Mouse (Mus musculus): ENCODE measurements around the gene Ramp1. TPM values are rescaled to one million over a fixed set of nuclear protein-coding genes. Genes with fewer than 3 reads are reported as not detected.

Ramp1 gene
- polyA plus RNA-seq, 1 experiment = 17.6 TPM

DNA sequence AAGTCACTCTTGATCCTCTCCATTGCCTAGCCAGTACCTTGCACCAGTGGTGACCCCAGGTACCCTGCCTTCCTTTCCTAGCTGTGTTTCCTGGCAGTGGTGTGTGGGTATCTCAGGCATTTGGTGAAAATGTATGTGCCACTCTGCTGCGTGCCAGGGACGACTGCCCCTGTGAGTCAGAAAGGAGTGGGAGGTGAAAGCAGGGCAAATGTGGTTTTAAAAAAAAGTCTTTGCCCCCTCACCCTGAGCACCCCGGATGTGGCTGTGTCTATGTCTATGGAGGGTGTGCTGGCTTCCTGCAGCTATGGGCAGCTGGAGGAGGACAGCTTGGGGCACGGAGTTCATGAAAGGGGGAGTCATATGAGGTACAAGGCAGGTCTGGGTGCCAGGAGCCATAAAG lies 13.6 kb downstream of the Ramp1 start:
- WGBS = 85% methylated on average over 4 of the region's 4 CpGs

DNA sequence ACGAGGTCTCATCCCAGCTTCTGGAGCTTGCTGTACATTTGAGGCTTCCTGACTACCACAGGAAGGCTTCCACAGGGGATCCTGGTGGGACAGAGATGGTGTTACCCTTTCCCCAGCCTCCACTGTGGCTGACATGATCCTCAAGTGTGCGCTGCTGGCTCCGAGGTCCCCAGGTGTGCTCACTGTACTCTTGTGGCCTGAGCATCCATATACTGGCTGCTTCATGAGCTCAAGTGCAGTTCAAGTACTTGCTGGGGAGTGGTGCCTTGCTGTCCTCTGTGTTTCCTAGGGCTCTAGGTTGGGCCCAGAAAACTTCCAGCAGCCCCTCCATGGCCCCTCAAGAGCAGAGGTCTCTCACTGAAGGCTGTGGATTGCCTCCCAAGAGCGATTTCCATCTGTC lies 14.1 kb downstream of the Ramp1 start:
- WGBS = 80% methylated on average over 4 of the region's 4 CpGs
- no peak for DNase-seq (ENCODE audit: low read depth, low spot score)

More for the DNA sequence above, 13.6 kb downstream of the Ramp1 start:
- DNase-seq (ENCODE audit: low read depth, low spot score) = no peak

DNA sequence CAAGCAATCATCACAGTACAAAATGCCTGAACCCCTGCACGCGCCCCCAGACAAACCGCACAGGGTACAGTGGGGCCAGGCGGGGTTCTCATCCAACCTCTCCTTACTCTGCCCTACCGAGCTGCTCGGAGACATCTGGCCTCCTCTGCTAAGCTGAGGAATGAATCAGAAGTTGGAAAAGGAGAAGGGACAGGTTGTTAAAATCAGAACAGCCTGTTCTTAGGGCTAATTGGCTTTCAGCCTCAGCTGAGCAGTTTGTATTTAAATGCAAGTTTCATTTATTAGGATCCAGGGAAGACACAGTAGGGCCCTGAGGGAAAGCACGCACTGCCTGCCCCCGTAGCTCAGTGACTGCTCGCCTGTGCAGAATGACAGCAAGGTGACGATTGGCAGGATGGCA lies 20.2 kb downstream of the Ramp1 start:
- WGBS = 85% methylated on average over 10 of the region's 10 CpGs
- DNase-seq (ENCODE audit: low read depth, low spot score) = no peak

DNA sequence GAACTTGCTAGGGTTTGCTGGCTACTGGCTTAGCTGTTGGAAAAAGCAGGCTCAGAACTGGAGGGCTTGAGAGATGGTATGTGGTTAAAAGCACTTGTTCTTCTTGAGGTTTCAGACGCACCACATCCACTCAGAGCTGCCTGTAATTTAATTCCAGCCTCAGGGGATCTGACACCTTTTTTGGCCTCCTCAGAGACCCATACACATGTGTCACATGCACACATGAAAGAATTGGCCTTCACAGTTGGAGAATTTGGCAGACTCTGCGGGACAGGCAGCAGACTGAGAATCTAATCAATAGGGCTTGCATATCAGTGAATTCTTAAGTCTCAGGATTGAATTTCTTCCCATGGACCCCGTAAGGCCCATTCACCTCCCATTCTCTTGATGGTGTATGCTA lies 21.5 kb downstream of the Ramp1 start:
- no peak for DNase-seq (ENCODE audit: low read depth, low spot score)
- 79% methylated on average over 3 of the region's 3 CpGs for WGBS

DNA sequence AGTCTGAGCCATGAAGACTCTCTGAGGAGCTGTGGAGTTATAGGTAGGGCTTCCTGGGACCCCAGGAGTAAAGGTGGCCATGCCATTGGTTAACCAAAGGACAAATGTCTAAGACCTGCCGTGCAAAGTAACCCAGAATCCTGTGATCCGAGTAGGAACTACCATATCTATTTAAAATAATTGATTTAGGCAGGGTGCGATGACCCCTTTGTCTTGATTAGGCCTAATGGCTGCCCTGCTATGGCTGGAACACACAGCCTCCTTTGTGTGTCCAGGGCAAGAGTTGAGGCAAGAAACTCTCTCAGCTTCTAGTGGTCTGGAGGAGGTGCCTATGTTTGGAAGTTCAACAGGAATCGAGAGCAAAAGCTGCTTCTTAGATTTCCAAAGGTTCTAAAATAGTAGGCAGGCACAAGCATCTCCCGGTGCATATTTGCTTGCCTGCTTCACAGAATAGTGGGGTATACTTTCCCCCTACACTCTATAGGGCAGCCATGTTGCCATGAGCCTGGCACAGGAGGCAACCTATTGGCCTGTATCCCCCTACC lies 24.7 kb downstream of the Ramp1 start:
- no peak for DNase-seq (ENCODE audit: low read depth, low spot score)
- WGBS = 88% methylated on average over 5 of the region's 5 CpGs

DNA sequence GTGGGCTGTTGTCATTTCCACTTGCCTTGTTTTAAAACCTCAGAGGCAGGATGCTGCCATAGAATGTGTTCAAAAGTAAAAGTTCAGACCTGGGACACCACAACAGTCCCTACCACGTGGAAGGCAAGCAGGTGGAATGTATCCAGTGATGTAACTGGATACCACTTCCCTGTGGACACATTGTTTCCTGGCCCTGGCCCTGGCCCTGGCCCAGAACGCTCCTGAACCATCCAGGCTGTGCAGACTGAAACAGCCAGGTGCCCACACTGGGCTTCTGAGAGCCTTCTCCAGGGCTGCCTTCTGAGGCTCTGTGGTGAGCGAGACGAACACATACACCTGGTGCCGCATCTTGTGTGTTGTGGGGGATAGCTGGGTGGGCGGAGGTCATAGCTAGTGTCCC lies 26.0 kb downstream of the Ramp1 start:
- 84% methylated on average over 6 of the region's 6 CpGs for WGBS

DNA sequence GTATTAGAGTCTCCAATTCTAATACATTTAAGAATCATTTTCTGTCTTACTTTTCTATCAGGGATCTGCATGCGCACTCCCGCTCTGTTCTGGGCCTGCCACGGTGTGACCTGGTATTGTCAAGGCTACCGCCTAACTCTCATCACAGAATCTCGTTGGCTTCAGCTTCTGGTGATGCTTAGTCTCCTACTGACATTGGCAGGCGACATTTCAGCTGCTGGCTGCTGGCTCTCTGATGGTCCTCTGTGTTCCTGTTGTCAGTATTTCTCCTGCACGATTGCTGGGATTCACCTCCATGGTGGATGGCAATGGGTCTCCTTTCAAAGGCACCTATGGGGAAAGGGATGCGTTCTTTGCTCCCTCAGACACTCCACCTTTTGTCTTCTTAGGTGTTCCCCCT lies 26.7 kb downstream of the Ramp1 start:
- 87% methylated on average over 8 of the region's 8 CpGs for WGBS
- no peak for DNase-seq (ENCODE audit: low read depth, low spot score)

More for the DNA sequence above, 26.0 kb downstream of the Ramp1 start:
- no peak for DNase-seq (ENCODE audit: low read depth, low spot score)

DNA sequence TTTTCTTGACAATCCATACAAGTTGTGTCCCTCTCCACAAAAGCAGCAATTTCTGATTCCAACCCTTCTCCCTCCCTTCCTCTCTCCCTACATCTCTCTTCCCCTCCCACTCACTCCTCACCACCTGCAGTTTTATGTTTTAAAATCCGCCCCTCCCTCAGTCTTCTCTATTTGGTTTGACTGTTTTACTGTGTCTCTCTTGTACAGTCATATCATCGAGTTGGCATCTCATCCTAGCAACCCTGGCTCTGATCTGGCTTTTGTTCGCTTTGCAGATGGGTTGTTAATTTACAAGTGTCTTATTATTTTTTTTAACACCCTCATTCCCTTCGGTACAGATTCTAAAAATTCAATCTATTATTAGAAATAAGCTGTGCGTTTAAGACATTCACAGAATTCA lies 27.3 kb downstream of the Ramp1 start:
- WGBS = 41% methylated on average over 5 of the region's 5 CpGs
- DNase-seq (ENCODE audit: low read depth, low spot score) = no peak

DNA sequence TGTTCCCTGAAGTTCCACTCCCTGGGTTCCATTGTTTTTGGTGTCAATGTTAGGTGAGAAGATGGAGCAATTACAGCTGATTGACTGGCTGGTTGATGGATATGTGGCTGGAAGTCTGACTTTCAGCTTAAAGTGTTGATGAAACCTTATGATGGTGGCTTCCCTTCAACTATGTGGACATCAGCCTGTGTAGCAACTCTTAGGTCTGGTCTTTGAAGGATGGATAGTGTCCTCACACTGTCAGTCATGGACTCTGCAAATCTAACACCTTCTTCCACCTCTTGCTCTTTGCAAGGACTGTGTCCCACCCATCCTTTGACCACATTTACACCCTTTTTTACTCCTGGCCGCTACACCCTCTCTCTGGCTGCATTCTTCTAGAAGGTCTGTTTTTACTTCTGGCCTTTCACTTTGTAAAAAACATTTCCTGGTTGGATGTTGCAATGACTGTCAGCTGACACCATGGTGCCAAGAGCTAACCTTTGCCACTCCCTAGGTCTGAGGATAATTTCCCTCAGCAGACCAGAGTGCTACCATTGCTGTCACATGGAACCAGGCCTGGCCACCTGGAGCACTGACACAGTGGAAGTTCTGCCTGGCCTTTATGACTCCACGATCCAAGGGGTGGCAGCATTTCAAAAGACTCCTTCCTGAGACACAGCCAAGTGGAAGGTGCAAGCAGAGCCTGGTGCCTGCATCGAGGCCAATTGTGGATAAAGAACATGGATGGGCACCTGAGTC lies 27.9 kb downstream of the Ramp1 start:
- peak; percentile 63 for DNase-seq (ENCODE audit: low read depth, low spot score)
- 29% methylated on average over 3 of the region's 3 CpGs for WGBS

DNA sequence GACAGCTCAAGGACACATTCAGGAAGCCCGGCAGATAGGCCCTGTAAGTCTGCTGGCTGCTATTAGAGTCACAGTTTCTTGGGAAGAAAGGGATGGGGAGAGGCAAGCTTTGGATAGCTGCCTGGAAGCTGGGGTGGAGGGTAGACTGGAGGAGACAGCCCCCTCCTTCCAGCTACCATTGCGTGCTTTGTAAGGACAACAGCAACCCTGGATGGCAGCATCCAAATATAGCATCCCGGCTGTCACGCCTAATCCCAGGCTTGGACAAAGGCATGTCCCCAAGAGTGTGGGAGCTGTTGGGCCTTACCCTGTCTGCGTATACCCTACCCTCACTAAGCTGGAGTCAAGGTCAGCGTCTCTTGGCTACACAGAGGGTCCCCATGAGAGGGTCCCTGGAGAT lies 29.7 kb downstream of the Ramp1 start:
- DNase-seq (ENCODE audit: low read depth, low spot score) = no peak
- 82% methylated on average over 6 of the region's 6 CpGs for WGBS

DNA sequence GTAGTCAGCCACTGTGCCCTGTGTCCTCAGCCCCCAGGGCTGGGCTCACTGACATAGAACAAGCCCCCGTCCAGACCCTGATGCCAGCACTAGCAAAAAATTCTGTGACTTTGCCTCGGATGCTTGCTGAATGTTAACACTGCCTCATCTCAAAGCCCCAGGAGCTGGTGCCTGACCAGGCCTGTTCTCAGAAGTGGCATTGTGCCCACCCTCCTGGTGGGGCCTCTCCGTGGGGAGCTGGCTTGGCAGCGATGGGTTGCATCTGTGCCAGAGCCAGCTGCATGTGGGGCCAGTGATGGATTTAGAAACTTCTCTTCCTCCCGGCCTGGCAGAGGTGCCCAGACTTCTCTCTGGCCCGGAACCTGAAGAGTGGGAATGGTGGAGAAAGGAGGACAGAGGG lies 30.2 kb downstream of the Ramp1 start:
- DNase-seq (ENCODE audit: low read depth, low spot score) = no peak
- 76% methylated on average over 6 of the region's 6 CpGs for WGBS

DNA sequence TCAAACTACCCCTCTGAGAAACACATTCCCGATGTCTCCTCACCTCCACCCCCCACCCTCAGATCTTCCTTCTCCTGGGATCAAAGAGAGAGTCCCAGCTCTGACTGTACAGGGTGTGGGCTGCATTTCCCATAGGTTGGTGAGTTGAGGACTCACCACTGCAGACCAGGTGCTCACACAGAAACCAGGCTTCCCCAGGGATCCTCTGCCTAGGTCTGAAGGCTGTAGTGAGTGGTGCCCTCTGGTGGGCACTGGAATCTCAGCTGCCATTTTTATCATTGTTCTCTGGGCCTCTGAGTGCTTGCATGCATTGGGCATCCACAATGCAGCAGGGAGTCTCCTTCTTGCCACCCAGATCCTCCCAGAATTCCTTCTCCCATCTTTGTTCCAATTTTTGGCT lies 31.5 kb downstream of the Ramp1 start:
- DNase-seq (ENCODE audit: low read depth, low spot score) = peak; percentile 44
- 59% methylated on average over 1 of the region's 1 CpGs for WGBS

DNA sequence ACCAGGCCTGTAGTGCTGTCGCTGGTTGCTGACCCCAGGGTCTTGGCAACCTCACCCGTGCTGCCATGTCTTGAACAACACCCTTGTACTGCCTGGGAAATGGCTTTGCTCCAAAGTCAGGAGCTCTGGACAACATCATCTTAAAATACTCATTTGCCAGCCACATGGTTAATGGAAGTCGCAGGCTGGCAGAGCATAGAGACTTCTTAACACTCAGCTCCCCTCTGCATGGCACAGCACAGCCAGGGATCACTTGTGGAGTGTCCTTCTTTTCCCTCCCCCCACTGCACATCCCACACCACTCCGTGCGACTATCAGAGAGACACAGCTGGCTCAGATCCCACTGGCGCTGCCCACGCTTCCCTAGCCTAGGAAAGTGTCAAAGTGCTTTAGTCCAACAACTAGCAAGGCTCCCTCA lies 32.0 kb downstream of the Ramp1 start:
- 67% methylated on average over 7 of the region's 7 CpGs for WGBS

DNA sequence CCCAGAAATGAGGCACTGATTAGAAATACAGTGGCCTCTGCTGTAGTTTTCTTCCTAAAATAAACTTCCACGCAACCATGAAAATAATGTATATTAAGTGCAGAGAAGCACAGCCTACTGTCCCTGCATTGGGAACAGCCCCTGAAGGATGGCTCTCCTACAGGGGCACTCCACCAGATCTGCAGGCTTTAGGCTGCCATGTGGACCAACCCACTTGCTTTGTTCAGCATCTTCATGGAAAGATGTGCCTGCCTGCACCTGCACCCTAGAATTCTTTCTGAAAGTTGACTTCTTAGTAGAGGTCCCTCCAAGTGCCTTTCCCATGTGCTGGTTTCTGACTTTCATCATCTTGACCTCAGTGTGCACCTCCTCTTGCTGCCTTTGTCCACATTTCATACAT lies 35.6 kb downstream of the Ramp1 start:
- no peak for DNase-seq (ENCODE audit: low read depth, low spot score)
- 94% methylated on average over 1 of the region's 1 CpGs for WGBS

More for the DNA sequence above, 32.0 kb downstream of the Ramp1 start:
- no peak for DNase-seq (ENCODE audit: low read depth, low spot score)

DNA sequence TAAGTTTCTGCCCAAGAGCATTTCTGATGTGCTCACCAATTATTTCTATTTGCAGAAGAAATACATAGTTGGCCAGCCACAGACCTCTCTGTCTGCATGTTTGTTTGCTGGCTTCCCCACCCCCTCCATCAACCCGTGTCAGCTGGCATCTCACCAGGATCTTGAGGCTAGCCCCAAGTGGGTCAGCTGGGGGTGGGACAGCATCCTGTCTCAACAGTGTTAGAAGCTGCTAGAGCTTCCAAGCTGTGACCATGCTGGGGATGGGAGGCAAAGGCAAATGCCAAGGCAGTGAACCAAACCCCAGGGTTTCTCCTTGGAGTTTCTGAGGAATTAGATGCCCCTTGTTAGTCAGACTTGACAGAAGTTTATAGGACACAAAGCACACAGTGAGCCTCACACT lies 36.4 kb downstream of the Ramp1 start:
- WGBS = 7% methylated on average over 1 of the region's 1 CpGs
- DNase-seq (ENCODE audit: low read depth, low spot score) = no peak

DNA sequence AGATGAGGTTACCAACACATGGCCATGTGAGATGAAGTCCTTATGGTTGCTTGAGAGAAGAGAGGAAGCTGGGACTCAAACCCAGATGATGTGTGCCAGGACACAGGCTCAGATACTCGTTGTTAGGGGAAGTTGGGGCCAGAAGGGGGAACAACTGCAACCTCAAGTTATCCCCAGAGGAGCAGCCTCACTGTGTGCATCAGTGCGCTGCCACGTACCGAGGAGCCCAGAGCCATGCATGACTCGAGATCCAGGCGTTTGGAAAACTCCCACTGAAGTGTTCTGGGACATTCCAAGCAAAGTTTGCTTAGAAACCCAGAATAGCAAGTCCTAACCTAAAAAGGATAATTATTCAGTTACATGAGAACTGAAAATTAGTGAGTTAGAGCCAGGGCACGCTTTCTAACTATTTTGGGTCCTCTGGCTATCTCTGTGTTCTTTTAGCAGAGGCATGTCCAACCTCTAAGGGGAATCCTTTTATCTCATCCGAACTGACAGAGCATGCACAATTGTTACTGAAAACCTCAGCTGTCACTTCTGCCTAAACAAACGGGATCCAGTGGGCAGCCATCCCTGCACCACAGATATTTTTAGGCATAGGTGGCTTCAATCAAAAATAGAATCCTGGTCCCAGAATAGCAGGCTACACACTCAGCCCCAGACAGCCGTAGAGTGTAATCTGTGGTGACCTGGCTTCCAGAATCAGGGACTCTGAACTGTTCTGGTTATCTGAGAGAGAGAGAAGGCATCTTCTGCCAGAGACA lies 37.1 kb downstream of the Ramp1 start:
- 51% methylated on average over 10 of the region's 10 CpGs for WGBS
- DNase-seq (ENCODE audit: low read depth, low spot score) = no peak

DNA sequence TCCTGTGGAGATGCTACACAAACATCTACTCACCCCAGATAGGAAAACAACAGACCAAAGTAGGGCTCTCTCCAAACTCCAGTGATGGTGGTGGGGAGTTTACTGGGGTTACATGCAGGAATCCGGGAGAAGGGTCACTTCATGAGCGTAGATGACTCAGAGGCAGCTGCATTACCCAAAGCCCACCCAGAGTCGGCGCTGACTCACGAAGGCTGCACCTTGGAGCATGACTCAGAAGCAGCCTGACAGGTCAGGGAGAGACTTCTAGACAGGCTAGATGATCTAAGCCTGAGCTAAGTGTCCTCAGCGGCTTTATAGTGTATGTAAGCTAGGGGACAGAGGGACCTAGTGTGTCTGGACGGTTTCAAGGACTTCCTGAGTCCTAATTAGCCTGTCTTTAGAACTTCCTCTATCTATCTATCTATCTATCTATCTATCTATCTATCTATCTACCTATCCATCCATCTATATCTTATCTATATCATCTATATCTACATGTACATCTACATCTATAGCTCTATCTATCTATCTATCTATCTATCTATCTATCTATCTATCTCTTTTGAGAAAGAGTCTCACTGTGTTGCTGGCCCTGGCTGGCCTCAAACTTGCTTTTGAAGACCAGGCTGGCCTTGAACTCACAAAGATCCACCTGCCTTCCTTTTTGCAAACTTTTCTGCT lies 40.2 kb downstream of the Ramp1 start:
- 72% methylated on average over 7 of the region's 7 CpGs for WGBS
- DNase-seq (ENCODE audit: low read depth, low spot score) = no peak

DNA sequence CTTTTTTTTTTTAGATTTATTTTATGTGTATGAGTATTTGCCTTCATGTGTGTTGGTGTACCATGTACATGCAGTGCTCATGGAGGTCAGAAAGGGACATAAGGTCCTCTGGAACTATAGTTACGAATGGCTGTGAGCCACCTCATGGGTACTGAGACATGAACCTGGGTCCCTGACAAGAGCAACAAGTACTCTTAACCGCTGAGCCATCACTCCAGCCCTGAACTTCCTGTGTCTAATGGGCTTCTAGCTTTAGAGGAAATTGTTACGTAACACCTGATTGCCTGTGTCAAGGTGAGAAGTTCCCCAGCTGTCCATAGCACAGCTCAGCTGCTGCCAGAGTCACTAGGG lies 40.7 kb downstream of the Ramp1 start:
- no peak for DNase-seq (ENCODE audit: low read depth, low spot score)
- 64% methylated on average over 3 of the region's 3 CpGs for WGBS

DNA sequence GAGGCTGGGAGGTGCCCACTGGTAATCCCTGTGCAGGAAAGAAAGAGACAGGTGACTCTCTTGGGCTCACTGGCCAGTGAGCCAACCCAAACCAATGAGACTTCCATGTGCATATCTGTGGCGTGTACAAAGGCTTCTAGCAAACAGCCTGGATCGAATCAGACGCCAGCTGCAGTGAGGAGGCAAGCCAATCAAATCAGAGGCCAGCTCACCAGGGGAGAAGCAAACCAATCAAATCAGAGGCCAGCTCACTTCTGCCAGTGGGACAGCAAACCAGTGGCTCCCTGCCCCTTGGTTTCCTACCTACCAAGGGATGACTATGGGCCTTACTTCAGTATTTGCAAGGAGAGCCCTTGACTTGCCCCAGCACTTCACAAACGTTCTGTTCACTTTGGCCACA lies 46.9 kb downstream of the Ramp1 start:
- WGBS = 73% methylated on average over 4 of the region's 4 CpGs
- no peak for DNase-seq (ENCODE audit: low read depth, low spot score)

DNA sequence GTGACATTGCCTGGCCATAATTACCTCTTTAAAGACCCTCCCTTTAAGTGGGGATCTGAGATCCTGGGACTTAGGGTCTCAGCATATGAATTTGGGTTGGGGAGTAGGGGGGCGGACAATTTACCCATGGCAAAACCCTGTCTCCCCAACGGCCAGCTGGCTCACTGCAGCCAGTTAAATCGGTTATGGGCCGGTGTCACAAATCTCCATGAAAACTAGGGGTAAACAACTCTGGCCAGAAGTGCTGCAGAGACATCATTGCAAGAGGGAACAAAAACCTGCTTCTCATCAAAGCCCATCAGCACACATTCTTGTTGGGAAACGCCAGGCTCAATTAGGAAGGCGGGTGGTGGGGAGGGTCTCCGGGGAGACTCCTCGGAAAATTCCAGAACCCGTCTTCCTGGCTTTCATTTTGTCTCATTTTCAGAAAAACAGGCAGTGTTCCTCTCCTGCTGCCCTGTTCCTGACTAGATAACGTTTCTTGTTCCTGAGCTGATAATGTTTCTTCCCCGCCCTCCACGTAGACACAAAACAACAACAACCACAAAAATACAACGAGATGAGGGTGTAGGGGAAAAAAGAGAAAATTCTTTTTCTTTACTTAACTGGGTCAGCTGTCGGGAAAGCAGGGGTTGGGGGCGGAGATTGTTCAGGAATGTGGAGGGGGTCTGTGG lies 47.9 kb downstream of the Ramp1 start:
- WGBS = 54% methylated on average over 15 of the region's 15 CpGs
- DNase-seq (ENCODE audit: low read depth, low spot score) = no peak
